Mouse (Mus musculus): ENCODE results near the gene Boc. TPM values are rescaled to one million over a fixed set of nuclear protein-coding genes. Genes with fewer than 3 reads are reported as not detected.
A peak's percentile ranks its signal among the peaks of the same experiment; 100 is the strongest.

Boc gene
- polyA plus RNA-seq, 1 experiment: 1.3 TPM

DNA sequence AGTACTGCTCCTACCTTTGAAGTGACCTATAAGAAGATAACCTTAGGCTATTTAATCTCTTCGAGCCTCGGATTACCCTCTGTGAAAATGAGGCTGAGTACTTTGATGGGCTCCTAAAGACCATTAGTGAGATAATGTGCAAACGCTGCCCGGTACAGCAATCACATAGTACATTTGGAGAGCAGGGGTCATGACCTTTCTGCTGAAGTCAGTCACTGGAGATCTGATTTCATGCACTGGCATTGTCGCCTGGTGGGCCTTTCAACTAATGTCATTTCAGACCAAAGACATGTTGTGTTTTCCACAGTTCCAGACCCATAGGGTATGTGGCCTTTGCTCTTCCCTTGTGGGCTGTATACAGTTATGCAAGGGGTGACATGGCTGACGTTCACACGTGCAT is 24.6 kb downstream of the Boc start:
- no peaks in the 10 kb centered on the region for H3K36me3 ChIP-seq (ENCODE audit: control insufficient read depth, insufficient read depth, low read length, poor library complexity, severe bottlenecking)
- H3K4me3 ChIP-seq (ENCODE audit: low read depth, low read length): no peak overlapping the region
- no peak overlapping the region for H3K9ac ChIP-seq (ENCODE audit: low read depth, poor library complexity, severe bottlenecking)
- peaks cover 5% of the 10 kb centered on the region for H3K4me1 ChIP-seq (ENCODE audit: control insufficient read depth, insufficient read depth, low read length)
- no peaks in the 10 kb centered on the region for H3K9me3 ChIP-seq (replicated peaks; ENCODE audit: control insufficient read depth, insufficient read depth, low read length, poor library complexity, severe bottlenecking)
- no peak for TF ChIP-seq EP300 (IDR thresholded peaks at IDR 0.05; ENCODE audit: insufficient read depth, low read depth, low read length)
- no peak for TF ChIP-seq POLR2A (IDR thresholded peaks at IDR 0.05; ENCODE audit: insufficient read depth, low read length)
- TF ChIP-seq CTCF (IDR thresholded peaks at IDR 0.05; ENCODE audit: low read depth, low read length): no peak
- no peak overlapping the region for H3K27ac ChIP-seq (ENCODE audit: insufficient read depth, low read length)
- H3K27me3 ChIP-seq (ENCODE audit: control insufficient read depth, insufficient read depth, low read length, poor library complexity, severe bottlenecking): no peaks in the 10 kb centered on the region; the same call in 1 of the 2 replicates

DNA sequence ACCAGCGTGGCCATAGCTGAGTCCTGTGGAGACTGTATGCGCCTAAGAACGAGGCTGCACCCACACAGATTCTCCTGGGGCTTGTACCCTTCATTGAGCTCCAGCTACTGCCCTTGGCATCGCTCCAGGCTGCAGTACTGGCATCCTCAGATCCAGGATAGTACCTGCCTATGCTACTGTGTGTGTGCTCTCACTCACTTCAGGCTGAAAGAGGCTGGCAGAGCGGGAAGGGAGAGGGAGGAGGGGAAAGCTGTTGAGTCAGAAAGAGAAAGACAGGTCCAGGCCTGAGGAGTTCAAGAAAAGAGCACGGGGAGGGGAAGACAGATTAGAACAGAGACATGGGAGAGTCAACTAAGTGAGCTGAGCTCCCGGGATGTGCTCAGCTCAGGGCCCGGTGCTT is 25.2 kb downstream of the Boc start:
- no peaks in the 10 kb centered on the region for H3K36me3 ChIP-seq (ENCODE audit: control insufficient read depth, insufficient read depth, low read length, poor library complexity, severe bottlenecking)
- H3K9ac ChIP-seq (ENCODE audit: low read depth, poor library complexity, severe bottlenecking): no peak overlapping the region
- TF ChIP-seq EP300 (IDR thresholded peaks at IDR 0.05; ENCODE audit: insufficient read depth, low read depth, low read length): no peak
- no peak for TF ChIP-seq POLR2A (IDR thresholded peaks at IDR 0.05; ENCODE audit: insufficient read depth, low read length)
- TF ChIP-seq CTCF (IDR thresholded peaks at IDR 0.05; ENCODE audit: low read depth, low read length): no peak
- no peaks in the 10 kb centered on the region; the same call in 1 of the 2 replicates for H3K27me3 ChIP-seq (ENCODE audit: control insufficient read depth, insufficient read depth, low read length, poor library complexity, severe bottlenecking)
- no peak overlapping the region for H3K4me3 ChIP-seq (ENCODE audit: low read depth, low read length)
- H3K9me3 ChIP-seq (replicated peaks; ENCODE audit: control insufficient read depth, insufficient read depth, low read length, poor library complexity, severe bottlenecking): no peaks in the 10 kb centered on the region
- H3K4me1 ChIP-seq (ENCODE audit: control insufficient read depth, insufficient read depth, low read length): peaks cover 5% of the 10 kb centered on the region
- no peak overlapping the region for H3K27ac ChIP-seq (ENCODE audit: insufficient read depth, low read length)

DNA sequence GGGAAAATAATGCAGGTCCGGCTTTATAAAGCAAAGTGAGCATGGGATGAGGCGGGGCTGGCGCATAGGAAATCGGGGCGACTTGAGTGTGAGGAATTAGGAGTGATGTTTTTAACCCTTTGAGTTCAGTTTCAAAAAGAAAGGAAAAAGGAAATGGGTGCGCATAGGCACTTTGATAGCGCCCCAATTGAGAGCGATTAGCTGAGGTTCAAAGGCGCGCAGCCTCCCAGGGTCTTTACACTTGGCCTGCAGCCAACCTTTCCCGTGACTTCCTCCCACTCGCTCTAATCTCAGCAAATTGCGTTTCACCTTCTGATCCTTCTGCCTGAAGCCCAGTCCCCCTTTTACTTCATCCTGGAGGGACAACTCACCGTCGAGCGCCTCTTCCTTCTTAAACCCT is 25.8 kb downstream of the Boc start:
- no peaks in the 10 kb centered on the region for H3K36me3 ChIP-seq (ENCODE audit: control insufficient read depth, insufficient read depth, low read length, poor library complexity, severe bottlenecking)
- H3K9ac ChIP-seq (ENCODE audit: low read depth, poor library complexity, severe bottlenecking): no peak overlapping the region
- no peak overlapping the region for H3K4me3 ChIP-seq (ENCODE audit: low read depth, low read length)
- no peaks in the 10 kb centered on the region for H3K9me3 ChIP-seq (replicated peaks; ENCODE audit: control insufficient read depth, insufficient read depth, low read length, poor library complexity, severe bottlenecking)
- H3K4me1 ChIP-seq (ENCODE audit: control insufficient read depth, insufficient read depth, low read length): peaks cover 5% of the 10 kb centered on the region
- no peaks in the 10 kb centered on the region; the same call in 1 of the 2 replicates for H3K27me3 ChIP-seq (ENCODE audit: control insufficient read depth, insufficient read depth, low read length, poor library complexity, severe bottlenecking)
- TF ChIP-seq EP300 (IDR thresholded peaks at IDR 0.05; ENCODE audit: insufficient read depth, low read depth, low read length) (no peak), CTCF (IDR thresholded peaks at IDR 0.05; ENCODE audit: low read depth, low read length) (no peak), POLR2A (IDR thresholded peaks at IDR 0.05; ENCODE audit: insufficient read depth, low read length) (no peak)
- H3K27ac ChIP-seq (ENCODE audit: insufficient read depth, low read length): no peak overlapping the region

DNA sequence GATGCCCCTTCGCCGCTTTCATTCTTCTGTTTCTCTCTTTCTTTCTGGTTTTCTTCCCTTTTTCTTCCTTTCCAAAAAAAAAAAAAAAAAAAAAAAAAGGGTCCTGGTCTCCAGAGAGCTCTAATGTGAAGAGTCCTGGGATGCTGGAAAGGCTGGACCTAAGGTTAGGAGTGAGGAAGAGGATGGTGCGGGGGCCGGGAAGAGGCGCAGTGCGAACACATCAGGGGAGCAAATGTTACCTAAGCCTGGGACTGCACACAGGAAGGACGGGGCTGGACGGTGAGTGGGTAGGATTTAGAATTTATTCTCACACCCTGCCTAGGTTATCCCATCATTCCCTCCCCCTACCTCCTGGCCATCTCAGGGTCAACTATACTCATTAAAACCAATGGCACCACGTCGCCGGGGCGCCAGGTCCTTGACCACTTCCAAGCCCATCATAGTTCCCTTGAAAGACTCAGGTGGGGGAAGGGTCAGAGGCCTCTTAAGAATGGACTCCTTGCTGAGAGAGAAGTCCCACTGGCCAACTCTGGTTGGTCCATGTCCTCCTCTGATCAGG is 27.4 kb downstream of the Boc start:
- Histone ChIP-seq H3K27ac (ENCODE audit: insufficient read depth, low read length) (no peak overlapping the region), H3K9me3 (replicated peaks; ENCODE audit: control insufficient read depth, insufficient read depth, low read length, poor library complexity, severe bottlenecking) (no peaks in the 10 kb centered on the region), H3K36me3 (ENCODE audit: control insufficient read depth, insufficient read depth, low read length, poor library complexity, severe bottlenecking) (no peaks in the 10 kb centered on the region), H3K4me3 (ENCODE audit: low read depth, low read length) (no peak overlapping the region), H3K4me1 (ENCODE audit: control insufficient read depth, insufficient read depth, low read length) (peaks cover 5% of the 10 kb centered on the region), H3K9ac (ENCODE audit: low read depth, poor library complexity, severe bottlenecking) (no peak overlapping the region), H3K27me3 (ENCODE audit: control insufficient read depth, insufficient read depth, low read length, poor library complexity, severe bottlenecking) (no peaks in the 10 kb centered on the region; the same call in 1 of the 2 replicates)
- no peak for TF ChIP-seq CTCF (IDR thresholded peaks at IDR 0.05; ENCODE audit: low read depth, low read length)
- no peak for TF ChIP-seq POLR2A (IDR thresholded peaks at IDR 0.05; ENCODE audit: insufficient read depth, low read length)
- no peak for TF ChIP-seq EP300 (IDR thresholded peaks at IDR 0.05; ENCODE audit: insufficient read depth, low read depth, low read length)

DNA sequence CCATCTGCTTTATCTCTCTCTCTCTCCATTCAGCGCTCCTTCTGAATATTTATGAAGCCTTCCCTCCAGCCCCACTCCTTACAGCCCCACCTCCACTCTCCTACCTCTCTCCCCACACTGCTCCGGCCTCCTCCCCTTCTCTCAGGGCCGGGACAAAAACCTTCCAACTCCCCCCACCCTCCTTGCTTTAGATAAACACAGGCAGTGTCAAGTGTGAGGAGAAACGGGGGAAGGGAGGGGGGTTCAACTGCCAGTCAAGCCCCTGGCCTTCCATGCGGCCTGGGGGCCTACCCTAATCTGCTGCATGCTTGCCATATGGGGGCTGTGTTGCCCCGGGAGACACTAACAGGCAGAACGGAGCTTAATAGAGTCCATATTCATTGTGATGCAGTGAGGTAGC is 27.9 kb downstream of the Boc start:
- Histone ChIP-seq H3K4me3 (ENCODE audit: low read depth, low read length) (peak overlapping the region; percentile 17; the same call in 1 of the 2 replicates), H3K27ac (ENCODE audit: insufficient read depth, low read length) (no peak overlapping the region), H3K9me3 (replicated peaks; ENCODE audit: control insufficient read depth, insufficient read depth, low read length, poor library complexity, severe bottlenecking) (no peaks in the 10 kb centered on the region), H3K27me3 (ENCODE audit: control insufficient read depth, insufficient read depth, low read length, poor library complexity, severe bottlenecking) (no peaks in the 10 kb centered on the region; the same call in 1 of the 2 replicates), H3K9ac (ENCODE audit: low read depth, poor library complexity, severe bottlenecking) (no peak overlapping the region), H3K36me3 (ENCODE audit: control insufficient read depth, insufficient read depth, low read length, poor library complexity, severe bottlenecking) (no peaks in the 10 kb centered on the region), H3K4me1 (ENCODE audit: control insufficient read depth, insufficient read depth, low read length) (peaks cover 5% of the 10 kb centered on the region)
- TF ChIP-seq CTCF (IDR thresholded peaks at IDR 0.05; ENCODE audit: low read depth, low read length) (no peak), EP300 (IDR thresholded peaks at IDR 0.05; ENCODE audit: insufficient read depth, low read depth, low read length) (no peak), POLR2A (IDR thresholded peaks at IDR 0.05; ENCODE audit: insufficient read depth, low read length) (no peak)

DNA sequence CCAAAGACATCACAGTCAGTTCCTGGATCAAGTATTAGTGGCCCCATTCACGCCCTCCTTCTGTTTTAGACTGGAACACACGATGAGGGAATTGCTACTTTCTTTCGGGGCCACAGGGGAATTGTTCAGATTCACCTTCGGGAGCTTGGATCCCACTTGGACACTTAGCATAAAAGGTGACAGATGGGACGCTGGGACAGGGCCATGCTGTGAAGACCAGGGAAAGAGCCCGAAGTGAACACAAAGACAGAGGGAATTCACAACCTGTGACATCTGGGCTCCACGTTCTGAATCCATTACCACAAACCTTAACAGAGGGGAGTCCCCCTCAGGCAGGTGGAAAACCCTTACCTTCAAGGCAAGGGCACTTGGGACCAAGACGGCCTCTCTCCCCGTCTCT is 28.5 kb downstream of the Boc start:
- H3K9ac ChIP-seq (ENCODE audit: low read depth, poor library complexity, severe bottlenecking): no peak overlapping the region
- H3K4me1 ChIP-seq (ENCODE audit: control insufficient read depth, insufficient read depth, low read length): peaks cover 5% of the 10 kb centered on the region
- H3K9me3 ChIP-seq (replicated peaks; ENCODE audit: control insufficient read depth, insufficient read depth, low read length, poor library complexity, severe bottlenecking): no peaks in the 10 kb centered on the region
- no peak for TF ChIP-seq POLR2A (IDR thresholded peaks at IDR 0.05; ENCODE audit: insufficient read depth, low read length)
- TF ChIP-seq CTCF (IDR thresholded peaks at IDR 0.05; ENCODE audit: low read depth, low read length): no peak
- TF ChIP-seq EP300 (IDR thresholded peaks at IDR 0.05; ENCODE audit: insufficient read depth, low read depth, low read length): no peak
- H3K36me3 ChIP-seq (ENCODE audit: control insufficient read depth, insufficient read depth, low read length, poor library complexity, severe bottlenecking): no peaks in the 10 kb centered on the region
- H3K4me3 ChIP-seq (ENCODE audit: low read depth, low read length): no peak overlapping the region
- H3K27me3 ChIP-seq (ENCODE audit: control insufficient read depth, insufficient read depth, low read length, poor library complexity, severe bottlenecking): no peaks in the 10 kb centered on the region; the same call in 1 of the 2 replicates
- no peak overlapping the region for H3K27ac ChIP-seq (ENCODE audit: insufficient read depth, low read length)

Measured in ES-Bruce4 (cell line).